Mouse (Mus musculus): Measurements from ENCODE around the gene Gucd1. TPM values are rescaled to one million over a fixed set of nuclear protein-coding genes. Genes with fewer than 3 reads are reported as not detected.
"Not testable (repeated sequence)": the region's sequence is repeated elsewhere in the genome, so short reads cannot be mapped to it uniquely, and the experiment has no call there.

Gucd1 gene
- polyA plus RNA-seq, 1 experiment = 29.8 TPM

DNA sequence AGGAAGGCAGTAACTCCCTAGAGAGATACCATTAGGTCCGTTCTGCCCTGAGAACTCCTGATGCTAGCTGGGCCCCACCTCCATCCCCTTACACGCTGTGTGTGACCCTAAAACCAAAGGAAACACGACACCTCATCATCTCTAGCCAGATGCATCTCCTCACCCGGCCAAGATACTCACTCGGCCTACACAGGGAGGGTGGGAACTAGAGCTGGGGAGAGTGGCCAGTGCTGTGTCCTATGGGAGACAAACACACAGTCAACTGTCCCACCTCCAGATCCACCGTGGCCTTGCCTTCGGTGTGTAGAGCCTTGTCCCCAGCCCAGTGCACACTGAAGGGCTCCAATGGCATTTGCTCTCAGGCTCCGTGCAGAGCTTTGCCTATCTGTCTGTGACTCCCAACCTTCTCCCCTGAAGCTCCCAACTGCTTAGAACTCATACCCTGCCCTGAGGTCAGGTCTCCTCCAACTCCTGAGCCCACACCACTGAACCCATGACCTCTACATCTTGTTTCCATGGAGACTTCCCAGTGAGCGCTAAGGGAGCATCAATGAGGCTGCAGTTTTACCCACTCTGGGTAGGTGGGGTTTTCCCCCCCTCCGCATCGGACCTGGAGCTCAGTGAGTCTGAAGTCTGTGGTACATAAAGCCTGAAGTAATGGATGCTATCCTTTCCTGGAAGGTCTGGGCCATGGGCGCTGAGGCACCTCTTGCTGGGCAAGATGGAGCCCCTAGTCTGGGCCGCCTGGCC, 35.1 kb upstream of the Gucd1 start:
- no peak overlapping the region for H3K27ac ChIP-seq (replicated peaks; ENCODE audit: low read depth, low read length)
- H3K4me1 ChIP-seq (ENCODE audit: control insufficient read depth, insufficient read depth, insufficient read length, low read length) = no peaks in the 10 kb centered on the region; the same call in 1 of the 2 replicates
- no peak overlapping the region for H3K4me3 ChIP-seq (ENCODE audit: insufficient read depth, low read depth, low read length)

GRCm38 (mm10) chr10:75552106-75552505, 34.3 kb upstream of the Gucd1 start:
- Histone ChIP-seq H3K4me1 (ENCODE audit: control insufficient read depth, insufficient read depth, insufficient read length, low read length) (no peaks in the 10 kb centered on the region; the same call in 1 of the 2 replicates), H3K4me3 (ENCODE audit: insufficient read depth, low read depth, low read length) (no peak overlapping the region), H3K27ac (replicated peaks; ENCODE audit: low read depth, low read length) (no peak overlapping the region)

- H3K27ac ChIP-seq (replicated peaks; ENCODE audit: low read depth, low read length) = no peak overlapping the region
- no peaks in the 10 kb centered on the region; the same call in 1 of the 2 replicates for H3K4me1 ChIP-seq (ENCODE audit: control insufficient read depth, insufficient read depth, insufficient read length, low read length)
- no peak overlapping the region for H3K4me3 ChIP-seq (ENCODE audit: insufficient read depth, low read depth, low read length)
Observed at GRCm38 (mm10) chr10:75551175-75551574, 33.4 kb upstream of the Gucd1 start.

DNA sequence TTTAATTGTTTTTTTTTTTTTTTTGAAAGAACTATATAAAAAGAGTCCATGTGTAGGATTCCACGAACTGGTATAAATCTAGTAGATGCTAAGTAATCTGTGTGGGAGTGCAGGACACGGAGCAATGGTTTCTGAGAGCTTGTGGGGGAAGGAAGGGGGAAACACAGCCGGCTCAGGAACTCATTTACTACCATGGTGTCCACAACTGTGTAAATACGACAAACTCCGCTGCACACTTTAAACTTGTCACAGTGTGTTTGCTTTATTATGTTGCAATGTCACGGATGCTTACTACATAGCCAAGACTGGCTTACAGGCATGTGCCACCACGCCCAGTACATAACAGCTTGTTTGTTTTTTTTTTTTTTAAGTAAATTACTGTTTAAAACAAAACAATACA, 32.1 kb upstream of the Gucd1 start:
- H3K4me3 ChIP-seq (ENCODE audit: insufficient read depth, low read depth, low read length) = no peak overlapping the region
- H3K27ac ChIP-seq (replicated peaks; ENCODE audit: low read depth, low read length) = no peak overlapping the region
- no peaks in the 10 kb centered on the region for H3K4me1 ChIP-seq (ENCODE audit: control insufficient read depth, insufficient read depth, insufficient read length, low read length)

DNA sequence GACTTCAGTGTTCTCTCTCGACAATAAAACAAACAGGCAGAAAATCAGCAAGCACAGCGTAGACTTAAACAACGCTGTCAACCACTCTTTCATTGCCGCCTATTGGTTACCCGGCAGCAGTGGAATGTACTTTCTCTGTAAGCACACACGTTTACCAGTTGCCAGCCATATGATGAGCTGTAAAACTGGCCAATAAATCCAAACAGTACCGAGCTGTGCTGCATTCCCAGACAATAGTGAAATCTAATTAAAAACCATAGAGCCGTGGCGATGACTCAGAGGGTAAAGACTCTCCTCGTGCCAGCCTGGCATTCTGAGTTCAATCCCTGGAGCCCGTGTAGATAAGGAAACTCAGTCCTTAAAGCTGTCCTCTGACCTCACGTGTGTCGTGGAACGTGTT, 30.7 kb upstream of the Gucd1 start:
- no peak overlapping the region for H3K4me3 ChIP-seq (ENCODE audit: insufficient read depth, low read depth, low read length)
- no peak overlapping the region for H3K27ac ChIP-seq (replicated peaks; ENCODE audit: low read depth, low read length)
- no peaks in the 10 kb centered on the region for H3K4me1 ChIP-seq (ENCODE audit: control insufficient read depth, insufficient read depth, insufficient read length, low read length)

DNA sequence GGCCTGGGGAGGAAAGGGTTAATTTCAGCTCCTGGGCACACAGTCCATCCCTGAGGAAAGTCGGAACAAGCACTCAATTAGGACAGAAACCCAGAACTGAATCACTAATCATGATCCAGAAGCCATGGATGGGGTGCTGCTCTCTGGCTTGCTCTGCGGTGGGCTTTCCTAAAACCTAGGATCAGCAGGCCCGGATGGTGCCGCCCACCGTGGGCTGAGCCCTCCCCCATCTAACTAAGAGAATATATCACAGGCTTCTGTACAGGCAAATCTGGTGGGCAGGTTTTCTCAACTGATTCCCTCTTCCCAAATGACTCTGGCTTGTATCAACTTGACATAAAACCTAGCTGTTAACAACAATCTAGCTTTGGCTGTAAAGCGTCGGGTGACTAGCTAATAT, 30.1 kb upstream of the Gucd1 start:
- no peak overlapping the region for H3K27ac ChIP-seq (replicated peaks; ENCODE audit: low read depth, low read length)
- no peak overlapping the region for H3K4me3 ChIP-seq (ENCODE audit: insufficient read depth, low read depth, low read length)
- H3K4me1 ChIP-seq (ENCODE audit: control insufficient read depth, insufficient read depth, insufficient read length, low read length) = no peaks in the 10 kb centered on the region

DNA sequence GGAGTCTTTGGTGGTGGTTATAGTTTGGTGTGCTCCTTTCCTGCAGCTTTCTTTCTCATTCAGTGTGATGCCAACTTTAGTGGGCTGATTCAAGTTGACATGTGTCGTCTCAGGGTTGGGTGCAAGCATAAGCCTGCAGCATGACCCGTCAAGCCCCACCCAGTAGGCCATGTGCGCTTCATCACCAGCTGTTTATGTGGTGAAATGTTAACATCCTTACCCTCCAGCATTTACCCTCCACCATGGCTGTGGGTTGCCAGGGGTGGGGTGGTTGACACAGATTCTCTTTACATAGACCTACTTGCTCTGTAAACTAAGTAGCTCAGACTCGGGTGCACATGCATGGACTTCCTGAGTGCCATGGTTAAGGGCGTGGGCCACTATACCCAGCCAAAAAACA, 18.4 kb upstream of the Gucd1 start:
- Histone ChIP-seq H3K4me3 (ENCODE audit: insufficient read depth, low read depth, low read length) (no peak overlapping the region), H3K4me1 (ENCODE audit: control insufficient read depth, insufficient read depth, insufficient read length, low read length) (no peaks in the 10 kb centered on the region), H3K27ac (replicated peaks; ENCODE audit: low read depth, low read length) (no peak overlapping the region)

DNA sequence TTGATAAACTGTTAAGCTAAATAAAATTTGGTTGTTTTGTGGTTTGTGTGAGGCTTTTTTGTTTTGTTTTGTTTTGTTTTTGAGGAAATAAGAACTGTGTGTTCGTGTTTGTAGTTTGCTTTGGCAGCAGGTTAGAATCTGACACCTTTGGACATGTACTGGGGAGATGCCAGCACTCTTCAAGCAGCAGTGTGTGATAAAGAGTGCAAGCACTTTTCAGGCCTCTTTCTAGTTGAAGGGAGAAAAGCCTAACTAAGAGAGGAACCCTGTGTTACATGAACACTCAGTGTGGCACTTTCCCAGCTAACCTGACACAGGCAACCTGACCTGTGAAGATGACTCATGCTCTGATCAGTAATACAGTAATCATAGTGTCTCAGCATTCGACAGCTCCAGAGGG, 17.7 kb upstream of the Gucd1 start:
- Histone ChIP-seq H3K27ac (replicated peaks; ENCODE audit: low read depth, low read length) (no peak overlapping the region), H3K4me1 (ENCODE audit: control insufficient read depth, insufficient read depth, insufficient read length, low read length) (no peaks in the 10 kb centered on the region), H3K4me3 (ENCODE audit: insufficient read depth, low read depth, low read length) (no peak overlapping the region)

DNA sequence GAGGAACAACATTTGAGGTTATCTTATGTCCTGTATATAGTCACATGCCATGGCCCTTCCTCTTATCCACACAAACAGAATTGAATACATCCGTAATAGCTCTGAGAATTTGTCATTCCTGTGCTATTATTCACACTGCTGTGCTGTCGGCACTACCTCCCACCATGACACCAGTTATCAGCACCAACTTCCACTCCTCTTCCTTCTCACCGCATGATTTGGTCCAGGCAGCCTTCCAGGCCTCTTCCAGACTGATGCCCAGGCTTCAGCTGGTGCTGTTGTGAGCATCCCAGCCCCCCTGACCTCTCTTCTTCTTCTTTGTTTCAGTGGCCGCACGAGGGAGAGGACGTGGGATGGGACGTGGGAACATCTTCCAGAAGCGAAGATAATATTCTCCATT, 17.2 kb upstream of the Gucd1 start:
- Histone ChIP-seq H3K4me3 (ENCODE audit: insufficient read depth, low read depth, low read length) (no peak overlapping the region), H3K27ac (replicated peaks; ENCODE audit: low read depth, low read length) (no peak overlapping the region), H3K4me1 (ENCODE audit: control insufficient read depth, insufficient read depth, insufficient read length, low read length) (no peaks in the 10 kb centered on the region)

DNA sequence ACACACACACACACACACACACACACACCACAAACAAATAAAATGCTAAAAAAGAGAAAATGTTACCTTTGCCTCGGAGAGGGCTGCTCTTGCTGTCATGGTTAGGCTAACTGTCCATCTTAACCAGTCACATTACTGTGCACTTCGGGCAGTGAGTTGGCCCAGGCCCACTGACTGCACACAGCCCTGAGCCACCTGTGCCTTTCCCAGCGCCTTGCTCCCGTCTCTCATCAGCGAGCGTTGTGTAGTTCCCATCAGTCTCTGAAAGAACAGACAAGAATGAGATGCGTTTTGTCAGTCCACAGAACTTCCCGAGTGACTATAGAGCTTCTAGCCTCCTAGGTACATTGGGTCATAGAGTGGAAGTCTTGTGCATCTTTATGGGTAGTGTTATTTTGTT, 16.4 kb upstream of the Gucd1 start:
- no peaks in the 10 kb centered on the region for H3K4me1 ChIP-seq (ENCODE audit: control insufficient read depth, insufficient read depth, insufficient read length, low read length)
- no peak overlapping the region for H3K4me3 ChIP-seq (ENCODE audit: insufficient read depth, low read depth, low read length)
- H3K27ac ChIP-seq (replicated peaks; ENCODE audit: low read depth, low read length) = no peak overlapping the region

DNA sequence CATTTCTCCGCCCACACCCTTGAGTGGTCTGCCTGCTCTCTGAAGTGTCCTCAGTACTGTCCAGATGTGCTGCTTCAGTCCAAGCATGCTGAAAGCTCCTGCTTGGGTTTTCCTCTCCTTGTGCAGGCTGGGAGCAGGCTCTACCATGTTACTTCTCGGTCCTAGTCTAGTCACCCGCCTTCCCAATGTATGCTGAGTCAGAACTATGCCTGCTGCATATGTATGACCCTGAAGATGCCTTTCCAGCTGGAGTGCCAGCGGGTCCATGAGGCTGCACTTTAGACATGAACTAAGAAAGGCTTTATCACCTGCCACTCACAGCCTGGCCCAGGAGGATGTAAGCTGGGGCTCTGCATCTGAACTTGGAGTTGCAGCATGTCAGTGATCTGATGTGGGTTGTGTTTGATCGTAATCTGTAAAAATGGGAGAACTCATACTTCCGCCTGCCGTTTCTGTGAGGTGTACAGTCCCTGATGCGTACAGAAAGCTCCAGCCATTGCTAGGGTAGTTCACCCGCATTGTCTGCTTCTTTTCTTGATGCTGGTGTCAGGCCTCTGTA, 13.8 kb upstream of the Gucd1 start:
- H3K4me1 ChIP-seq (ENCODE audit: control insufficient read depth, insufficient read depth, insufficient read length, low read length) = no peaks in the 10 kb centered on the region
- H3K27ac ChIP-seq (replicated peaks; ENCODE audit: low read depth, low read length) = no peak overlapping the region
- H3K4me3 ChIP-seq (ENCODE audit: insufficient read depth, low read depth, low read length) = no peak overlapping the region

DNA sequence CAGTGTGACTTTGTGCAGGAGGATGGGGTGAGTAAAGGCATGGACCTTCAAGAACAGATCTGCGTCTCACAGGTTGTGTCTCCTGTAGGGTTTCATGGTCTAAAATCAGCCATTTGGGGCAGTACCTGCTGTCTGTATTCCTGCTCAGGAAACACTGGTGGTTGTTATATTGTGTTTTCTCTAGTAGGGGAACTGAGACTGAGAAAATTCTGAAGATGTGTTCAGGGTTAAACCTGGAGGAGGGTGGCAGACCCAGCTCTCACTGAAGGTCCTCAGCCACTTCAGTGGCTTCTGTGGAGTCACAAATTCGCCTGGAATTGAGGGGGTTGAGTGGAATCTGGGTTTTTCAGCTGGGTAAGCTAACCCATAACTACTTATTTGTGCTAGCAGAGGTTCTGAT, 12.6 kb upstream of the Gucd1 start:
- Histone ChIP-seq H3K27ac (replicated peaks; ENCODE audit: low read depth, low read length) (no peak overlapping the region), H3K4me1 (ENCODE audit: control insufficient read depth, insufficient read depth, insufficient read length, low read length) (no peaks in the 10 kb centered on the region; the same call in 1 of the 2 replicates), H3K4me3 (ENCODE audit: insufficient read depth, low read depth, low read length) (no peak overlapping the region)

DNA sequence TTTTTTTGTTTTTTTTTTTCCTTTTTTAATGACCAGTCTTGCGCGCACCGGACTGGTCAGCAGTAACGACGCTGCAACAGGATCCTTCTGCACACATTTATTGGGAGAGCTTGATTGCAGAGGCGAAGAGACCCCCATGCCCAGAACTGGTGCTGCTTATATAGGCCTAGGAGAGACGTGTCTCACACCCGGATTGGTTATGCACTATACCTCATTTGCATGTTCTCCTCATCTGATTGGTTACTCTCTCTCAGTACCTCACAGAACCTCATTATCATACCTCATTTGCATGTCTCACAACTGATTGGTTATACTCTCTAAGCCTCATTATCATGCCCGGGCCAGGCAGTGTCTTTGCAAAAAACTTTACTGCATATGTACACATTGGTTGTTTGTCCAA, 7.7 kb upstream of the Gucd1 start:
- H3K4me1 ChIP-seq (ENCODE audit: control insufficient read depth, insufficient read depth, insufficient read length, low read length); H3K4me3 ChIP-seq (ENCODE audit: insufficient read depth, low read depth, low read length); H3K27ac ChIP-seq (replicated peaks; ENCODE audit: low read depth, low read length): not testable (repeated sequence)

- Histone ChIP-seq H3K27ac (replicated peaks; ENCODE audit: low read depth, low read length) (no peak overlapping the region), H3K4me3 (ENCODE audit: insufficient read depth, low read depth, low read length) (no peak overlapping the region), H3K4me1 (ENCODE audit: control insufficient read depth, insufficient read depth, insufficient read length, low read length) (peaks cover 4% of the 10 kb centered on the region)
Observed at GRCm38 (mm10) chr10:75521643-75522042, 3.9 kb upstream of the Gucd1 start.

GRCm38 (mm10) chr10:75520581-75520980, 2.8 kb upstream of the Gucd1 start:
- H3K27ac ChIP-seq (replicated peaks; ENCODE audit: low read depth, low read length) = no peak overlapping the region
- H3K4me1 ChIP-seq (ENCODE audit: control insufficient read depth, insufficient read depth, insufficient read length, low read length) = peaks cover 8% of the 10 kb centered on the region; the same call in 1 of the 2 replicates
- no peak overlapping the region for H3K4me3 ChIP-seq (ENCODE audit: insufficient read depth, low read depth, low read length)

- H3K4me1 ChIP-seq (ENCODE audit: control insufficient read depth, insufficient read depth, insufficient read length, low read length) = peaks cover 27% of the 10 kb centered on the region
Observed at GRCm38 (mm10) chr10:75517073-75517757, 557 bp downstream of the Gucd1 start, which contains the start of gene Snrpd3. Gene Snrpd3 (plus strand): TSS chr10:75517551.

More at GRCm38 (mm10) chr10:75517073-75517757, 557 bp downstream of the Gucd1 start, which contains the start of gene Snrpd3:
- Histone ChIP-seq H3K27ac (replicated peaks; ENCODE audit: low read depth, low read length) (peak within 1 kb of the TSS; percentile 97), H3K4me3 (ENCODE audit: insufficient read depth, low read depth, low read length) (peak within 1 kb of the TSS; percentile 94)
